Mouse (Mus musculus) embryonic facial prominence, embryonic 11.5 days (tissue): ENCODE data around the gene Capza2. TPM values are rescaled to one million over a fixed set of nuclear protein-coding genes. Genes with fewer than 3 reads are reported as not detected.

Source experiments
- ATAC-seq: fragments of 200-750 bp; cut with Nextera tagmentation; replicated peaks from 2 replicates; pipeline ENCODE4 v1.8.0; 2017; ENCODE audit warnings: low read depth; ENCODE audit not compliant: insufficient number of reproducible peaks, low FRiP score, low TSS enrichment
- DNase-seq: peaks from one replicate; pipeline ENCODE4 v3.0.0-alpha.2; 2015; ENCODE audit warnings: low spot score
- H3K27ac ChIP-seq: fragments of 300-500 bp; sonication (generic); replicated peaks from 2 replicates; pipeline ENCODE4 v1.5.1; 2014; ENCODE audit warnings: mild to moderate bottlenecking, low read depth, low read length, control low read depth
- H3K27me3 ChIP-seq: fragments of 300-500 bp; sonication (generic); 2 replicates; pipeline ENCODE4 v1.6.1; 2014; ENCODE audit warnings: mild to moderate bottlenecking, low read length, moderate library complexity, mixed read lengths; ENCODE audit not compliant: control insufficient read depth, insufficient read depth
- H3K36me3 ChIP-seq: fragments of 300-500 bp; sonication (generic); replicated peaks from 2 replicates; pipeline ENCODE4 v1.6.1; 2014; ENCODE audit warnings: low read depth, mild to moderate bottlenecking, low read length, moderate library complexity, mixed read lengths; ENCODE audit not compliant: control insufficient read depth, insufficient read depth
- H3K4me1 ChIP-seq: fragments of 300-500 bp; sonication (generic); 2 replicates; pipeline ENCODE4 v1.6.1; 2014; ENCODE audit warnings: low read length, mixed read lengths; ENCODE audit not compliant: control insufficient read depth, insufficient read depth
- H3K4me2 ChIP-seq: fragments of 300-500 bp; sonication (generic); 2 replicates; pipeline ENCODE4 v1.6.1; 2014; ENCODE audit warnings: low read depth, mild to moderate bottlenecking, control low read depth, low read length, moderate library complexity
- H3K4me3 ChIP-seq: fragments of 300-500 bp; sonication (generic); 2 replicates; pipeline ENCODE4 v1.5.1; 2014; ENCODE audit warnings: low read depth, low read length, control low read depth
- H3K9ac ChIP-seq: fragments of 300-500 bp; sonication (generic); replicated peaks from 2 replicates; pipeline ENCODE4 v1.6.1; 2014; ENCODE audit warnings: mild to moderate bottlenecking, control low read depth, low read length
- H3K9me3 ChIP-seq: fragments of 300-500 bp; sonication (generic); replicated peaks from 2 replicates; pipeline ENCODE4 v1.6.1; 2016; ENCODE audit warnings: mild to moderate bottlenecking, low read length, inconsistent platforms, mixed read lengths; ENCODE audit not compliant: control insufficient read depth
- WGBS: fragments of 180-500 bp; shearing (Covaris S2); extraction: QIAGEN DNeasy Blood & Tissue Kit; methylation state at CpG from one replicate; pipeline ENCODE4 v1.1.7; 2014; 5-methylcytosine and 5-hydroxymethylcytosine counted together
- polyA plus RNA-seq: library from polyadenylated mRNA; unstranded; fragments of >200 nt; fragmentation: Nextera tagmentation; extraction: Ambion mirVana; gene quantifications from 2 replicates; pipeline ENCODE4 v1.2.1, GENCODE M21; 2014

Capza2 gene
- polyA plus RNA-seq, 1 experiment from 2014 or later, result 252 TPM

- Histone ChIP-seq H3K9ac (no peak overlapping the region), H3K4me1 (no peaks in the 10 kb centered on the region), H3K27ac (no peak overlapping the region), H3K9me3 (no peaks in the 10 kb centered on the region), H3K36me3 (no peaks in the 10 kb centered on the region), H3K27me3 (no peaks in the 10 kb centered on the region), H3K4me3 (no peak overlapping the region), H3K4me2 (no peak overlapping the region)
- WGBS, result 63% methylated on average over 3 of the region's 3 CpGs
- ATAC-seq (no peak), DNase-seq (no peak)
Measured at GRCm38 (mm10) chr6:17633819-17634218, 2.2 kb upstream of the Capza2 start.

- Histone ChIP-seq H3K27me3 (no peaks in the 10 kb centered on the region), H3K4me3 (no peak overlapping the region), H3K36me3 (no peaks in the 10 kb centered on the region), H3K4me1 (no peaks in the 10 kb centered on the region), H3K9ac (no peak overlapping the region), H3K9me3 (no peaks in the 10 kb centered on the region), H3K4me2 (no peak overlapping the region), H3K27ac (no peak overlapping the region)
- DNase-seq (no peak), ATAC-seq (no peak)
- 90% methylated on average over 3 of the region's 3 CpGs for WGBS
Measured at GRCm38 (mm10) chr6:17634992-17635391, 1.0 kb upstream of the Capza2 start.

GRCm38 (mm10) chr6:17636764-17637170, 733 bp downstream of the Capza2 start:
- peak; percentile 91 for ATAC-seq

GRCm38 (mm10) chr6:17637205-17638203, 1.5 kb downstream of the Capza2 start:
- H3K4me1 ChIP-seq, result no peaks in the 10 kb centered on the region
- no peaks in the 10 kb centered on the region for H3K36me3 ChIP-seq
- no peaks in the 10 kb centered on the region for H3K9me3 ChIP-seq
- peak overlapping the region; percentile 44 for H3K4me2 ChIP-seq
- WGBS, result under 1% methylated on average over 32 of the region's 62 CpGs
- H3K4me3 ChIP-seq, result peak overlapping the region; percentile 90
- DNase-seq (peak; percentile 45), ATAC-seq (peak; percentile 88)
- no peaks in the 10 kb centered on the region for H3K27me3 ChIP-seq
- peak overlapping the region; percentile 95 for H3K9ac ChIP-seq
- H3K27ac ChIP-seq, result peak overlapping the region; percentile 92

More at GRCm38 (mm10) chr6:17636764-17637170, 733 bp downstream of the Capza2 start:
- peak overlapping the region; percentile 95 for H3K9ac ChIP-seq
- H3K4me3 ChIP-seq, result peak overlapping the region; percentile 90
- no peaks in the 10 kb centered on the region for H3K36me3 ChIP-seq
- no peaks in the 10 kb centered on the region for H3K9me3 ChIP-seq
- H3K4me2 ChIP-seq, result peak overlapping the region; percentile 43
- peak; percentile 97 for DNase-seq
- no peaks in the 10 kb centered on the region for H3K4me1 ChIP-seq
- 0% methylated on average over 29 of the region's 45 CpGs for WGBS
- H3K27me3 ChIP-seq, result no peaks in the 10 kb centered on the region
- peak overlapping the region; percentile 92 for H3K27ac ChIP-seq

GRCm38 (mm10) chr6:17640031-17640430, 4.0 kb downstream of the Capza2 start:
- ATAC-seq (no peak), DNase-seq (no peak)
- Histone ChIP-seq H3K9me3 (no peaks in the 10 kb centered on the region), H3K27me3 (no peaks in the 10 kb centered on the region), H3K4me1 (no peaks in the 10 kb centered on the region), H3K27ac (no peak overlapping the region), H3K4me3 (no peak overlapping the region), H3K4me2 (no peak overlapping the region), H3K9ac (no peak overlapping the region), H3K36me3 (no peaks in the 10 kb centered on the region)
- WGBS, result 89% methylated on average over 9 of the region's 9 CpGs

- H3K4me1 ChIP-seq, result no peaks in the 10 kb centered on the region
- DNase-seq (no peak), ATAC-seq (no peak)
- H3K4me3 ChIP-seq, result no peak overlapping the region
- H3K36me3 ChIP-seq, result no peaks in the 10 kb centered on the region
- 62% methylated on average over 3 of the region's 3 CpGs for WGBS
- H3K4me2 ChIP-seq, result no peak overlapping the region
- H3K9ac ChIP-seq, result no peak overlapping the region
- no peaks in the 10 kb centered on the region for H3K27me3 ChIP-seq
- no peaks in the 10 kb centered on the region for H3K9me3 ChIP-seq
- no peak overlapping the region for H3K27ac ChIP-seq
Measured at GRCm38 (mm10) chr6:17642739-17643138, 6.7 kb downstream of the Capza2 start.

GRCm38 (mm10) chr6:17646107-17646506, 10.1 kb downstream of the Capza2 start:
- Histone ChIP-seq H3K27ac (no peak overlapping the region), H3K27me3 (no peaks in the 10 kb centered on the region), H3K4me1 (no peaks in the 10 kb centered on the region), H3K9me3 (no peaks in the 10 kb centered on the region), H3K4me3 (no peak overlapping the region), H3K4me2 (no peak overlapping the region), H3K9ac (no peak overlapping the region), H3K36me3 (peaks cover 2% of the 10 kb centered on the region; the same call in 1 of the 2 replicates)
- DNase-seq (no peak), ATAC-seq (no peak)
- WGBS, result 76% methylated on average over 3 of the region's 3 CpGs

- Histone ChIP-seq H3K4me2 (no peak overlapping the region), H3K4me1 (no peaks in the 10 kb centered on the region), H3K4me3 (no peak overlapping the region), H3K27me3 (no peaks in the 10 kb centered on the region), H3K27ac (no peak overlapping the region), H3K9me3 (no peaks in the 10 kb centered on the region), H3K9ac (no peak overlapping the region), H3K36me3 (peaks cover 2% of the 10 kb centered on the region; the same call in 1 of the 2 replicates)
- DNase-seq (no peak), ATAC-seq (no peak)
- WGBS, result 85% methylated on average over 2 of the region's 2 CpGs
Measured at GRCm38 (mm10) chr6:17652132-17652531, 16.1 kb downstream of the Capza2 start.
